Mouse (Mus musculus) c-Kit-positive CD71-positive TER-119-negative erythroid progenitor cells, embryonic 14.5 days (primary cell): ENCODE measurements around the gene Ddx11.
"Not testable (repeated sequence)": the region's sequence is repeated elsewhere in the genome, so short reads cannot be mapped to it uniquely, and the experiment has no call there.

Experiments used
- DNase-seq: peaks from one replicate; pipeline ENCODE4 v3.0.0-alpha.2; 2013; ENCODE audit warnings: low read depth

Gene Ddx11

DNA sequence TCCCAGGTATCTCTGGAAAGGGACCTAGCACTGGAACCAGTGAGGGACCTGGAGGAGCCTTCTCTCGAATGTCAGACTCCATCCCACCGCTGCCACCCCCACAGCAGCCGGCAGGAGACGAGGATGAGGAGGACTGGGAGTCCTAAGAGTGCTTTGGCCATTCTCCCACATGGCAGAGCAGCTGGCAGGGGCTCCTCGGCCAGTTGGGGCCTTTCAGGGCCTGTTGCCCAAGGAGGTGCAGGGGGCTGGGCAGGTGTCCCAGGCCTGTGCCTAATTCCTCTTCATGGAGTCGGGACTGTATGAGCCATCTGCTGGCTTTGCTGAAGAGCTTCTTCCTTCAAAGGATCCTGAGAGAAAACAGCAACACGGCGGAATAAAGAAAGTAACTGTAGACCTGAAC, 4.3 kb upstream of the Ddx11 start:
- no peak for DNase-seq

DNA sequence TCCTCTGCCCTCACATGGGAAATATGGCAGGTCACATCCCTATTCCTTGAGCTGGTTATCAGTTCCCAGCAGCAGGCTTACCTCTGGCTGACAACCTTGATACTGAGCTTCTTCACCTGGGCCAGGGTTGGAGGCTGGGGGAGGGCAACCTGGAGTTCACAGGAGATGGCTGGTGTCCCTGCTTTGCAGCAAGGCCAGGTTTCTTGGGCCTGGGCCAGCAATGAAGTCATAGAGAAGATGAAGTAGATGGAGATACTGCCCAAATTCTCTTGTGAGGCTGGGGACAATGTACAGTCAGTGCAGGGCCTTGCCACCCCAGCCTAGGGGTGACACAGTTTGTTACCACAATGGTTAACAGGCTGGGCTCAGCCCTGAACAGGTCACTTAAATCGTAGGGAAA, 2.6 kb upstream of the Ddx11 start:
- DNase-seq: no peak

DNA sequence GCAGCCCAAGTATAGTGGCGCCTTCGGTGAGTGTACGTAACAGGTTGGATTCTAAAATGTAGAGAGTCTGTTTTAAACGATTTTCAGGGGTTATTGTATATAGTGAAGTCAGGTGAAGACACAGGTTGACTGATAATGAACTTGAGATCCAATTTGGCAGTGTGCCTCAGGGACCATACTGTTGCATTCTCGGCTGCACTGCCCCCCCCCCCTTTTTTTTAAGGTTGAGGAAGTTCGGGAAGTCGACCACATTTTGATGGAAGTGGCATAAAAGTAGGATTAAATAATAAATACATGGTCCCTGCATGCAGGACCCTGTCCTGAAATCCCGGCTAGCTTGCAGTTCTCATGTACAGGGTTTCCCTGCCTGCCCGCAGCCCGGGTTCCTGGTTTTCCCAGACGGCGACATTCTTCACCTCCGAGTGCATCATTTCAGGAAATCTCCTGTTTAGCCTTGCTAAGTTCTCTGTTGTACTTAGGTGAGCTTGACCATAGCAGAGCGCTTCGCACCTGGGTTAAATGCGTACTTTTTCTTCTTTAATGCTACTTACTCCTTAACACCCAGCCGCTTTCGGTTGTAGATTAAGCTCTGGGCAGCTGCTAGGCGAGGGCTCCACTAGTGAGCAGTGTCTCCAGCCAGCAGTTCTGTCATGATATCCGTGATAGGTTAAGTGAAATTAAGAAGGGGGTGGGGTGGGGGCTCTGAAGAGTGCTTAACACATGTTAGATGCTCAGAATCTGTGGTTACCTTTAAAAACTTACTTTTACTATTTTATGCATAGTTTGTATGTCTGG, 693 bp downstream of the Ddx11 start:
- DNase-seq: no peak

DNA sequence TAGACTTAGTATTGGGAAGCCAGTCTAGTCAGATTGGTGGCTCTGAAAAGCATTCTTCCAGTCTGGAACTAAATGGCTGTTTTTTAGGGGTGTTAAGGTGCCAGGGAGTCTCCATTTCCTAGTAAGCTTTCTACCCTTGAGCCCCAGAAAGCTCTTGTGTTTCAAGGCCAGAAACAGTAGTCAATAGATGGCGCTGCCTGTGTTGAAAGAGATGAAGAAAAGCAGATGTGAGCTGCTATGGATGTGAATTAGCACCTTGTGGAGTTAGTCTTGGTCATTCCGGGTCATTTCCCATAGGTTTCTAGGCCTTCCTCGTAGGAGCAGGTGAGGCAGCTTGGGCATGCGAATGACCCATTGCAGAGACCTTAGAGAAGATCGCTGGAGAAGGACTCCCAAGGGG, 1.9 kb downstream of the Ddx11 start:
- DNase-seq: peak; percentile 44

DNA sequence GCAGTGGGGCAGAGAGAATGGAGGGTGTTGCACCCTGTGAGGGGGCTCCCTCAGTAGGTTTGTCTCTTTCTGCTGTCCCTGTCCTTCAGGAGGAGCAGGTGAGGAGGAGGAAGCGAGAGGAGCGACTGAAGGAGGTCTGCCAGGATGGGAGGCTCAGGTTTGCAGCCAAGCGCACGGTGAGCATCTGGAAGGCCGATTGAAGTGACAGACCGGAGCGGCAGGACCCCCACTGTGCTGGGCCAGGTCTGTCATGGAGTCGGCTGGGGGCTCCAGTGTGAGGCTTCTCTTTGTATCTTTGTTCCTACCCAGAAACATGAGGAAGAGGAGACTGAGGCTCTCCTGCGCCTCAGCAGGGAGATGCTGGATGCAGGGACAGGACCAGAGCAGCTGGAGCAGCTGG, 7.1 kb downstream of the Ddx11 start:
- DNase-seq: no peak

DNA sequence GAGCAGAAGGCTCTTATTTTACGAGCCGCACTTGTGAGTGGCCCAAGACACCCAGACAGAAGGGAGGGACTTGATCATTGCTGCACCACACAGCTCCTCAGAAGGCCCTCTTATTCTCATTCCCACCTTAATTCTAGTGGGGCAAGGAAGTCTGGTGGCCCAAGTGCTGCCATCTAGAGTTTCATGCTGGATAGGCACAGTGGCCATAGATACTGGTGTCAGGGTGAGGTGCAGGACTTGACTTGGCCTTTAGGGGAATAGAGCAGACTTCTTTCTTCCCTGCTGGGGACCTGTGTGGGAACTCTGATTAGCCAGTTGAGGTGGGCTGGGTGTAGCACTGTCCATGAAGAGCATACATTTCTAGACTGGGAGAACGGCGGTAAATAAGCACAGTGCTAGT, 7.9 kb downstream of the Ddx11 start:
- DNase-seq: no peak

DNA sequence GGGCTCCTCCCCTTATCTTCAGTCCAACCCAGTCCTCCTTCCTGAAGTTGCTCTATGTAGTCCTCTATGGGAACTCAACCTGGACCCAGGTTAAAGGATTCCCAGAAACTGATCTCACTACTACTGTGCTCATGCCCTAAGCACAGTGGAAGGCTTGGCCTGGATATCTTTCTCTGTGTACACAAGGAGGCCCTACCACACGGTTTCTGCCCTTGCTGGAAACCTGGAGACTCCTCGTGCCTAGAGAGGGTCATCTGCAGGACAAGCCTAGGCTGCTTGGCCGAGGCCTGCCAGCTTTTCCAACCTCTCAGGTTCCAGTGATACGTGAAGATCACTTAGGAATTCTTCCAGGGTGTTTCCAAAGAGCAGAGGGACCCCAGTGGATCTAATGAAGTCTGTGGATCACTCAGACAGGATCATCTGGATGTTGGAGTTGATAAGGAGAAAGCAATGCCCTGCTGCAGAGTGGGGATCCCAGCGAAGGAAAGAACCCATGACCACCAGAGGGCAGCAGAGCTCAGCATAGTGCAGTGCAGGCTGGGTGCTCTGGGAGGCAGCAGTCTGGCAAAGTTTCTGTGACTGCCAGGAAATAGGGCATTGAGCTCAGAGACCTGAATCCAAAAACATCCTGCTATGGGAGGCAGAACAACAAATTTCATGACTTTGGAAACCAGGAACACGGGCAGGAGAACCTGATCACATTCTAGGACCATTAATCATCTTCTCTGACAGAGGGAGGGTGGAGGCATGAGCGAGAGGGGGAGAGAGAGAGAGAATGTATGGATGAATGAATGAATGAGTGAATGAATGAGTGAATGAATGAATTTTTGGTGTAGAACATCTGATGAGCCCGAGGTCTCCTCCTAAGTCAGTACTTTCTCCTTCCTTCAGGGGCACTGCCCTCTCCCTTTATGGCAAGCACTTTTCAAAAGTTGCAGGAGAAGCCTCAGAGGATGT, 29.7 kb downstream of the Ddx11 start:
- DNase-seq: not testable (repeated sequence)

DNA sequence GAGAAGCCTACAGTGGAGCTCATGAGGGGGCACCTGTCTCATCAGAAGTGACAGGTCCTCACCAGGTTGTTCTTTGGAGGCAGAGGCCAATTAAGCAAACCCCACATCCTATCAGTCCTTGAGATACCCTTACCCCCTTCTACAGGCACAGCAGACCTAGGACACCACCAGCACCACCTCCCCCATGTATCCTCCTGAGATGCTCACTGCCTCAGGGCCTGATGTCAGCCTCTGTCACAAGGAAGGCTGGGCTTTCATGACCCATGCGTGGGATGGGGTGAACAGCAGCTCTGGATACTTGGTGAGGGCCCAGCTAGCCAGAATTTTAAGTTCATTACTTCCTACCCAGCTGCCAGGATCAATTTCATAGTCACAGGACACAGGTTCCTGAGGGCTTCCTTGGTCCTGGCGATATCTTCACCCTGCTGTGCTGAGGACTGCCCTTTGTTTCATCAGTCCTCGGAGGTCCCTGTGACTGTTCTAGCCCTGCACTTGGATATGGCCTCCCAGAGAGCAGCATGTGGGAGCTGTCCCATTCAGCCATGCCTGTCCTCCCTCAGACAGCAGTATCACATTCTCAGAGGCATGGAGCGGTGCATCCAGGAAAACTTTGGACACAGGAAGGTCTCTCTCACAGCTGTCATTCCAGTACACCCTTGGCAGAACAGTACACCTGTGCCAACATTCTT, 30.6 kb downstream of the Ddx11 start:
- not testable (repeated sequence) for DNase-seq

DNA sequence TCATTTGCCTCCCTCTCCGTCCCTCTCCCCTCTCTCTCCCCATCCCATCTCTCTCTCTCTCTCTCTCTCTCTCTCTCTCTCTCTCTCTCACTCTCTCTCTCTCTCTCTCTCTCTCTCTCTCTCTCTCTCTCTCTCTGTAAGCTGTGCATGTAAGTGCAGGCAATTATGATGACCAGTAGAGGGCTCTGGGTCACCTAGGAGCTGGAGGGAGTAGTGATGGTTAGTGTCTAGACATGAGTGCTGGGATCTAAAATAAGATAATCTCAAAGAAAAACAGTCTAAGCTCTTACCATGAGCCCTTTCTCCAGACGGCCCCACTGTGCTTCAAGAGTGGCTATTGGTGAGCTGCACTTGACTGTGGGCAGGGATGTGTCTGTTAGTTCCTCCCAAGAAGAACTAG, 31.6 kb downstream of the Ddx11 start:
- DNase-seq: no peak

DNA sequence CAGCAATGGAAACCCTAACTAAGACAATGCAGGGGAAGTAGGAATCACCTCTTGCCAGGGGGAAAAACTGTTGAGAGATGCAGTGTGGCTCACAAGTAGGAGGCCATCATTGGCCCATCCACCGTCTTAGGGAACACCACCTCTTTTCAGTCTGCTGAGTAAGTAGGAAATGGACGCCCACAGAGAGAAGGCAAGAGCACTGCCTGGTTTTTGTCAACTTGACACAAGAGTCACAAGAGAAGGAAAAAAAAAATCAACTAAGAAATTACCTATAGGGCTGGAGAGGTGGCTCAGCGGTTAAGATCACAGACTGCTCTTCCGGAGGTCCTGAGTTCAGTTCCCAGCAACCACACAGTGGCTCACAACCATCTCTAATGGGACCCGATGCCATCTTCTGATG, 35.0 kb downstream of the Ddx11 start:
- DNase-seq: no peak

DNA sequence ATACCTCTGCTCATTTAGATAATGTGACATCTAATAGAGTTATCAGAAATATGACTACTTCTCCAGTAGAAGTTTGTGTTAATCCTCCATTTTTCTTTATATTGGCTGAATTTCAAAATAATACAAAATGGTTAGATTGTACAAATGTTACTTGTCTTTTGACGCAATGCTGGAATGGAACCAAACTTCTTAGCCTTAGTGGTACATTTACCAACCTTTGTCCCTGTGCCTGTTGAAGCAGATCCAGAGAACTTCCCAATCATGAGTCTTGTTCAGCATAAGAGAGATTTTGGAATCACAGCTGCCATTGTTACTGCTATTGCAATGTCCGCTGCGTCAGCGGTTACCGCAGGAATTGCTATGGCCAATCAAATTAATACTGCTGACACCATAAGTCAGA, 43.8 kb downstream of the Ddx11 start:
- DNase-seq: not testable (repeated sequence)

DNA sequence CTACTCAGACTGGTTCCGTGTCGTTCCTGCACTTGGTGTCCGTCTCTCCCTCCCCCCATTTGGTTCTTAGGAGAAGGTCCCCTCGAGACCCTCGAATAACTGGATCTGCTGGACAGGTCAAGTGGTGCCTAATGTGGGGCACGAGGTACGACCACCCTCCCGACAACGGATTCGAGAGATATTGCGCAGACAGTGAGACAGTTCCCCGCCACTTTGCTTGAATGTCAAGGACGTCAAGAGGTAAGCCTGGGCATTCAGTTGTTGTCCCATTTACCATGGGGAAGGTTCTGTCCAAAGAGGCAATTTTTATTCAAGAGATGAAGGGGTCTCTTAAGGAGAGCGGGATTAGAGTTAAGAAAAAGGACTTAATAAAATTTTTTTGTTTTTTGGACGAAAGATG, 47.7 kb downstream of the Ddx11 start:
- not testable (repeated sequence) for DNase-seq

DNA sequence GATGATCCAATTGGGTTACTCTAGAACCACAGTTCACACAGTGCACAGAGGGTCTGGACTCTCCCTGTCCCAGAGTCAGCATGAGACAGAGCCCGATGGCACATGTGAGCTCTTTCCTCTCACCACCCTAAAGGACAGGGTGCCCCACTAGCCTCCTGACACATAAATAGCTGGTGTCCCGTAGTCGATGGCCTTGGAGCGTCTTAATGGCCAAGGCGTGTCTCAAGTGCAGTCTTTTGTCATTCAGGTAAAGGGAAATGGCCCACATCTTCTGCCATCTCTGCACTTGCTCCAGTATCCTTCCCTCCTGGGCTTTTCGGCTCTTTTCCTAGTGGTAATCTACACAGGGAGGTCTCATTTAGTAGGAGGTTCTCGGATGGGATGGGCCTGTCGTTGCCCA, 67.3 kb downstream of the Ddx11 start:
- no peak for DNase-seq

DNA sequence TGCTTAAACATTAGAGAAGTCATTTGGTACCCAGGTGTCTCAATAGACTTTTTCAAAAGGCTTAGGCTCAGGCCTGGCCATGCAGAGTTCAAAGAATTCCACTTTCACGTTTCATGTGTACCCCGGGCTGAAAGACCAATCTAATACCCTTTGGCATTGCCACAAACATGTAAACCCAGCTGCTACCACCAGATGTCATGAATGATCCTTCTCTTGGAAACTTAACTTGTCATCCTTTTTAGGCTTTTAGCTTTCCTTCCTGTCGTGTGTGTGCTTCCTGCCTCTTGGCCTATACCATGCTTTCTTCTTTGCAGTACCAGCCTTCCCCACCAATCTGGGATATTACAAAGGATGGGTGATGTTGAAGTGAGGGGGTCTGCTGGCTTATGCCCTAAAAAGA, 73.7 kb downstream of the Ddx11 start:
- DNase-seq: no peak
